Mouse (Mus musculus) T-helper 17 cell (primary cell): ENCODE data around the gene Gm21904.
"Not testable (repeated sequence)": the region's sequence is repeated elsewhere in the genome, so short reads cannot be mapped to it uniquely, and the experiment has no call there.

Experiments
- in situ Hi-C, 2 experiments: fragments of 300-600 bp; cut with MboI, MseI; formaldehyde crosslinking; loops; 1 replicate in 1 of 2; 2 replicates in 1 of 2; pipeline ENCODE4 v1.15.1; 2025; ENCODE audit warnings: high pct_unique_total_duplicates in 2 of 2

The Gm21904 gene

DNA sequence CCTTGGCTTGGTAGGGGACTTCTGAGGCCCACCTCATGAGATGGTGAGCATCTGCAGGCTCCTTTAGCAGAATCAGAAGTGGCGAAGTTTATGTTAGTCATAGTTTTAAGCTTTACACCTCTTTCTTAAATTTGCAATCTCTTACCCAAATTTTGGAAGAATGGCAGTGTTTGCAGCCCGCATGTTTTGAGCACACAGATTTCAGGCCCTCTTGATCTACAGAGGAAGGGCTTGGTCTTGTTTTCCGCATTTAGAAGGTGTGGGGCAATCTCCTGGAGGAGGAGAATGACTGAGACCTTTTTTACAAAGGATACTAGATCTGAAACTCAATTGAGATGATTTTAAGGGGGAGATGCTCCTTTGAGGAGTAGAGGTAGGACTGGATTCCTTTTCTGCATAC lies at the start of gene Gm21904:
TSS of gene Gm21904 (minus strand) at position 101 of the 400 bp plus-strand sequence.
- in situ Hi-C loops: not testable (repeated sequence)

DNA sequence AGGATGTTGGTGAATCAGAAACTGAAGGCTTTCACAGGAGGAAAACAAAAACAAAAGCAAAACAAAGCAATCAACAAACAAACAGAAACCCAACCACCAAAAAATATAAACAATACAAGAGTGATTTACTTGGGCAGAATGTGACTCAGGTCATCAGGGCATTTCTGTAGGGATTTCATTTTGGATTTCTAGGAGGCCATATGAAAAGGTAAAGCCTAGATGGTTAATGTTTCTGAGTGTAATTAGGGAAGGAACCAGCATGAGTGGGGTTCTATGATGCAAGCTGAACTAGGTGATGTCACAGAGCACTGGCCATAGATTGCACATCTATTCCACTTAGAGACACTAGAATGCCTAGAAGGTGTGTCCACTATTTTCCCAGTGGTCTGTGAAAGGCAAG lies 28.4 kb upstream of the Gm21904 start, which contains the start of the genes Gm20772 and Gm20831:
TSS of gene Gm20772 (plus strand) at position 301 of the 400 bp plus-strand sequence.
TSS of gene Gm20831 (plus strand) at position 301 of the 400 bp plus-strand sequence.
- in situ Hi-C loops: not testable (repeated sequence)
